Mouse (Mus musculus) stomach, embryonic 15.5 days (tissue): ENCODE results near the gene Pafah1b2. TPM values are rescaled to one million over a fixed set of nuclear protein-coding genes. Genes with fewer than 3 reads are reported as not detected.

Experiments
- ATAC-seq: fragments of 200-750 bp; cut with Nextera tagmentation; 2 replicates; pipeline ENCODE4 v1.8.0; 2017; ENCODE audit warnings: low read depth, moderate number of reproducible peaks, moderate TSS enrichment; ENCODE audit not compliant: insufficient read depth, low FRiP score
- H3K27ac ChIP-seq: fragments of 300-500 bp; sonication (generic); 2 replicates; pipeline ENCODE4 v1.5.1; 2015; ENCODE audit warnings: mild to moderate bottlenecking, inconsistent platforms
- H3K27me3 ChIP-seq: fragments of 300-500 bp; sonication (generic); replicated peaks from 2 replicates; pipeline ENCODE4 v1.6.1; 2015; ENCODE audit warnings: inconsistent platforms
- H3K36me3 ChIP-seq: fragments of 300-500 bp; sonication (generic); 2 replicates; pipeline ENCODE4 v1.6.1; 2015; ENCODE audit warnings: inconsistent platforms
- H3K4me1 ChIP-seq: fragments of 300-500 bp; sonication (generic); 2 replicates; pipeline ENCODE4 v1.6.1; 2015; ENCODE audit warnings: inconsistent platforms
- H3K4me2 ChIP-seq: fragments of 300-500 bp; sonication (generic); 2 replicates; pipeline ENCODE4 v1.6.1; 2015; ENCODE audit warnings: mild to moderate bottlenecking, inconsistent platforms
- H3K4me3 ChIP-seq: fragments of 300-500 bp; sonication (generic); replicated peaks from 2 replicates; pipeline ENCODE4 v1.5.1; 2015; ENCODE audit warnings: inconsistent platforms
- H3K9ac ChIP-seq: fragments of 300-500 bp; sonication (generic); 2 replicates; pipeline ENCODE4 v1.6.1; 2015; ENCODE audit warnings: inconsistent platforms
- H3K9me3 ChIP-seq: fragments of 300-500 bp; sonication (generic); 2 replicates; pipeline ENCODE4 v1.6.1; 2016; ENCODE audit warnings: inconsistent platforms
- WGBS: fragments of 180-500 bp; shearing (Covaris S2); methylation state at CpG from one replicate; pipeline ENCODE4 v1.1.7; 2015; 5-methylcytosine and 5-hydroxymethylcytosine counted together
- polyA plus RNA-seq: library from polyadenylated mRNA; unstranded; fragments of >200 nt; fragmentation: Nextera tagmentation; extraction: Ambion mirVana; gene quantifications from 2 replicates; pipeline ENCODE4 v1.2.1, GENCODE M21; 2015

The Pafah1b2 gene
- 144 and 148 TPM in 2 replicates for polyA plus RNA-seq

- Histone ChIP-seq H3K9me3 (no peaks in the 10 kb centered on the region), H3K4me2 (peak within 1 kb of the TSS; percentile 70), H3K4me1 (peaks cover 22% of the 10 kb centered on the region), H3K9ac (peak within 1 kb of the TSS; percentile 91), H3K27ac (peak within 1 kb of the TSS; percentile 88), H3K4me3 (peak within 1 kb of the TSS; percentile 84), H3K36me3 (no peaks in the 10 kb centered on the region), H3K27me3 (no peaks in the 10 kb centered on the region)
- 4% methylated on average over 46 of the region's 78 CpGs for WGBS
- peak; percentile 78 for ATAC-seq
Measured at GRCm38 (mm10) chr9:46012091-46013008, at the start of gene Pafah1b2, which contains the start of gene Sik3. TSS of gene Pafah1b2 (minus strand) at chr9:46012690. TSS of gene Sik3 (plus strand) at chr9:46012820.

DNA sequence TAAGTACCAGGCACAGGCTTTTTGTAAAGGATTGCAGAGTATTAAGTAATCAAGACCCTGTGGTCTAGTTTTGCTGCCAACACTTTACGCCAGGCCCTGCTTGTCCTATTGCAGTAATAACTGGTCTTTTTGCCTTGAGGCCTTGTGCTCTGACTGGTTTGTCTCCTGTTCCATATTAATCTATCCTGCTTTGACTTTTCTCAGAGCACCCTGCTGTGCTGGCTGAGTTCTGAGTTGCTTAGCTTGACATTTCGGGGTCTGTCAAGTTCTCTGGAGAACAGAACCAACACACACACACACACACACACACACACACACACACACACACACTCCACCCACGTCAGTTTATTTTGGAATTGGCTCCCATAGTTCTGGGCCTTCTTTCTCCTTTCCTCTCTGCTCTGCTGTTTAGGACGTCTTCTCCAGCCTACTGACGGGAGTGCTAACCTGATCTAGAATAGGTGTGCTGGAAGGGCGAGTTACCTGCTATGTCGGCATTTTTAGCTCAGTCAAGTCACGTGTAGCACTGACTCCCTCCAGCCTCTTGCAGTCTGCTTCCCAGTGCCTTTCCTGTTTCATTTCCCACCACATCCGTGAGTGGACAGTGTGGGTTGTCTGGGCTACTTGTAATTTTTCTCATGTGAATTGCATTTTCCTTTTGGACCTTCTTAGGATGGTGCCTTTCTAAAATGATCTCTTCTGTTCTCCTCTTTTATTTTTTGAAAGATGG, 49.4 kb upstream of the Pafah1b2 start:
- no peak overlapping the region for H3K27ac ChIP-seq
- ATAC-seq = no peak
- no peaks in the 10 kb centered on the region for H3K9me3 ChIP-seq
- H3K4me3 ChIP-seq = no peak overlapping the region
- no peak overlapping the region for H3K4me2 ChIP-seq
- H3K36me3 ChIP-seq = no peaks in the 10 kb centered on the region
- peaks cover 3% of the 10 kb centered on the region for H3K4me1 ChIP-seq
- no peak overlapping the region for H3K9ac ChIP-seq
- WGBS = 73% methylated on average over 9 of the region's 9 CpGs
- no peaks in the 10 kb centered on the region for H3K27me3 ChIP-seq

- 75% methylated on average over 2 of the region's 2 CpGs for WGBS
- no peak overlapping the region for H3K9ac ChIP-seq
- no peaks in the 10 kb centered on the region for H3K9me3 ChIP-seq
- no peaks in the 10 kb centered on the region for H3K36me3 ChIP-seq
- no peak overlapping the region for H3K4me3 ChIP-seq
- no peak for ATAC-seq
- peaks cover 3% of the 10 kb centered on the region; the same call in 1 of the 2 replicates for H3K4me1 ChIP-seq
- H3K27me3 ChIP-seq = no peaks in the 10 kb centered on the region
- H3K4me2 ChIP-seq = no peak overlapping the region
- no peak overlapping the region for H3K27ac ChIP-seq
Measured at GRCm38 (mm10) chr9:46060249-46060648, 47.8 kb upstream of the Pafah1b2 start.

DNA sequence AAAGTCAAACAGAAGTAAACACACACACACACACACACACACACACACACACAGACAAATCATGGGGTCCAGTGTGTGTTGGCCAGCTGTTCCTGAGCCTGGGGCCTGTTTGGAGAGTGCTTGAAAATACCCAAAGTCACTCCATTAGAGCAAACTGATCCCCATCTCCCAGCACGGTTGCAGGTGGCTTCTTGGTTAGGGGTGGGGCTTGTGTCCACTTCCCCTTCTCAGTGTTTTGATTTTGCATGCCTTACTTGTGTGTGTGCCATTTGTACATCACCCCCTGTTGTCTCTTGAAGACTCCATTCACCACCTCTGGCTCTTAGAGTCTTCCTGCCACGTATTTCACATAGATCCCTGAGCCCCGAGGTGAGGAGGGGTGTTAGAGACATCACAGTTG, 45.6 kb upstream of the Pafah1b2 start:
- WGBS = 72% methylated on average over 3 of the region's 3 CpGs
- peaks cover 3% of the 10 kb centered on the region; the same call in 1 of the 2 replicates for H3K4me1 ChIP-seq
- no peaks in the 10 kb centered on the region for H3K27me3 ChIP-seq
- no peak overlapping the region for H3K27ac ChIP-seq
- H3K4me3 ChIP-seq = no peak overlapping the region
- H3K36me3 ChIP-seq = no peaks in the 10 kb centered on the region
- H3K9me3 ChIP-seq = no peaks in the 10 kb centered on the region
- H3K9ac ChIP-seq = no peak overlapping the region
- no peak overlapping the region for H3K4me2 ChIP-seq
- no peak for ATAC-seq

DNA sequence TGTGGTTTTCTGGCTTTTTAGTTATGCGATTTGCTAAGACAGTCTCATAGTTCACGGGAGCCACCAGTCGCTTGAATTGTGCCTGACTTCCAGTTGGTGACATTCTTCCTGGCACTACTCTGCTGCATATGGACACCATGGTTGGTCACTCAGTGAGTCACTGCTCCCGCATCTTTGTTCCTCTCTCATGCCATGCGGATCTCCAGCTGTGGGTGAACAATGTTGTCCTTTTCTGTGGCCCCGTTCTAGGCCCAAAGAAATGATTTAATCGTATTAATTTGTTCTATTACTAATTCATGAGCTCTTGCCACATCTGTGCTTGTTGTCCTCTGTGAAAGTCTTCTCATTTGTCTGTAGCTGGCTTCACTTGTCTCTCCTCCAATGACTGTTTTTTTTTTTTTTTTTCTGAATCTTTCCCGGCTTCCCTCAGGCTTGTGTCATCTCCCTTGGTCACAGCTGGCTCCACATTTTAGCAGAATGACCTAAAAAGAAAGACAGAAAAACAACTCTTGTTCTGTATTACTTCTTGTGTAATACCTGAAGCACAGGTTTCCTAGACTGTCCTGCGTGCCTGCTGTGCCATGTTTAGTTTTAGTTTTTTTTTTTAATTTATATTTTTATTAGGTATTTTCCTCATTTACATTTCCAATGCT, 40.6 kb upstream of the Pafah1b2 start:
- H3K27me3 ChIP-seq = no peaks in the 10 kb centered on the region
- no peaks in the 10 kb centered on the region for H3K36me3 ChIP-seq
- H3K4me3 ChIP-seq = no peak overlapping the region
- H3K4me1 ChIP-seq = 0 out of 2 replicates have a peak, but pooled peaks cover 3% of the 10 kb centered on the region
- no peaks in the 10 kb centered on the region for H3K9me3 ChIP-seq
- no peak overlapping the region for H3K27ac ChIP-seq
- no peak overlapping the region for H3K4me2 ChIP-seq
- no peak overlapping the region for H3K9ac ChIP-seq
- ATAC-seq = no peak
- WGBS = 88% methylated on average over 9 of the region's 9 CpGs

- H3K27me3 ChIP-seq = no peaks in the 10 kb centered on the region
- H3K4me3 ChIP-seq = no peak overlapping the region
- no peak overlapping the region for H3K9ac ChIP-seq
- no peak for ATAC-seq
- H3K36me3 ChIP-seq = no peaks in the 10 kb centered on the region
- no peak overlapping the region for H3K4me2 ChIP-seq
- H3K27ac ChIP-seq = no peak overlapping the region
- H3K9me3 ChIP-seq = no peaks in the 10 kb centered on the region
- H3K4me1 ChIP-seq = no peaks in the 10 kb centered on the region
- WGBS = 78% methylated on average over 8 of the region's 8 CpGs
Measured at GRCm38 (mm10) chr9:46050203-46050602, 37.7 kb upstream of the Pafah1b2 start.

DNA sequence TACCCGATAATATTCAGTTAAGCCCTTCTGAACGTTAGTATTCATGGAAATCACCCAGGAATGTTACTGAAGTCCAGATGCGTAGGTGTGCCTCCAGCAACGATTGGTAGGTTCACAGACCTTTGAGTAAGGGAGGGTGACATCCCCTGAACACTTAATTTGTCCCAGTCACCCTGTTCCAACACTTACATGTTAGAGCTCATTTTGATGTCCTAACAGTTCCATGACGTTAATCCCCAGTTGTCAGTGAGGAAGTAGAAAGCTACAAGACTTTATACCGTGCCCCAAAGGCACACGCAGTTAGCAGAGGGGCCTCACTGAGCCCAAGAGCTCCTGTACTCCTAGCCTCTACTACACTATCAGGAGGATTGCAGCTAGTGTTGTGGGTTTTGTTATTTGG, 37.0 kb upstream of the Pafah1b2 start:
- Histone ChIP-seq H3K9ac (no peak overlapping the region), H3K4me1 (no peaks in the 10 kb centered on the region), H3K4me2 (no peak overlapping the region), H3K27me3 (no peaks in the 10 kb centered on the region), H3K27ac (no peak overlapping the region), H3K36me3 (no peaks in the 10 kb centered on the region), H3K4me3 (no peak overlapping the region), H3K9me3 (no peaks in the 10 kb centered on the region)
- ATAC-seq = no peak
- WGBS = 61% methylated on average over 7 of the region's 7 CpGs

GRCm38 (mm10) chr9:46046724-46047517, 34.4 kb upstream of the Pafah1b2 start:
- Histone ChIP-seq H3K36me3 (no peaks in the 10 kb centered on the region), H3K9me3 (no peaks in the 10 kb centered on the region), H3K4me2 (no peak overlapping the region), H3K9ac (no peak overlapping the region), H3K27me3 (no peaks in the 10 kb centered on the region), H3K4me3 (no peak overlapping the region), H3K4me1 (no peaks in the 10 kb centered on the region), H3K27ac (no peak overlapping the region)
- ATAC-seq = no peak
- 80% methylated on average over 11 of the region's 11 CpGs for WGBS

GRCm38 (mm10) chr9:46043626-46044025, 31.1 kb upstream of the Pafah1b2 start:
- no peak overlapping the region for H3K27ac ChIP-seq
- H3K9ac ChIP-seq = no peak overlapping the region
- no peak overlapping the region for H3K4me3 ChIP-seq
- H3K36me3 ChIP-seq = peaks cover 3% of the 10 kb centered on the region
- no peaks in the 10 kb centered on the region for H3K9me3 ChIP-seq
- ATAC-seq = no peak
- no peak overlapping the region for H3K4me2 ChIP-seq
- no peaks in the 10 kb centered on the region for H3K27me3 ChIP-seq
- 92% methylated on average over 8 of the region's 8 CpGs for WGBS
- no peaks in the 10 kb centered on the region for H3K4me1 ChIP-seq

- Histone ChIP-seq H3K27ac (no peak overlapping the region), H3K4me1 (no peaks in the 10 kb centered on the region), H3K9ac (no peak overlapping the region), H3K4me2 (no peak overlapping the region), H3K27me3 (no peaks in the 10 kb centered on the region), H3K4me3 (no peak overlapping the region), H3K9me3 (no peaks in the 10 kb centered on the region), H3K36me3 (peaks cover 3% of the 10 kb centered on the region)
- 71% methylated on average over 3 of the region's 3 CpGs for WGBS
- no peak for ATAC-seq
Measured at GRCm38 (mm10) chr9:46042387-46042786, 29.9 kb upstream of the Pafah1b2 start.

- Histone ChIP-seq H3K4me1 (no peaks in the 10 kb centered on the region), H3K9ac (no peak overlapping the region), H3K27me3 (no peaks in the 10 kb centered on the region), H3K4me3 (no peak overlapping the region), H3K27ac (no peak overlapping the region), H3K36me3 (peaks cover 3% of the 10 kb centered on the region), H3K4me2 (no peak overlapping the region), H3K9me3 (no peaks in the 10 kb centered on the region)
- ATAC-seq = no peak
- WGBS = 73% methylated on average over 2 of the region's 2 CpGs
Measured at GRCm38 (mm10) chr9:46041186-46041585, 28.7 kb upstream of the Pafah1b2 start.
